Mouse (Mus musculus): ENCODE measurements around the gene Fam71f2.
A peak's percentile ranks its signal among the peaks of the same experiment; 100 is the strongest.

Gene Fam71f2

DNA sequence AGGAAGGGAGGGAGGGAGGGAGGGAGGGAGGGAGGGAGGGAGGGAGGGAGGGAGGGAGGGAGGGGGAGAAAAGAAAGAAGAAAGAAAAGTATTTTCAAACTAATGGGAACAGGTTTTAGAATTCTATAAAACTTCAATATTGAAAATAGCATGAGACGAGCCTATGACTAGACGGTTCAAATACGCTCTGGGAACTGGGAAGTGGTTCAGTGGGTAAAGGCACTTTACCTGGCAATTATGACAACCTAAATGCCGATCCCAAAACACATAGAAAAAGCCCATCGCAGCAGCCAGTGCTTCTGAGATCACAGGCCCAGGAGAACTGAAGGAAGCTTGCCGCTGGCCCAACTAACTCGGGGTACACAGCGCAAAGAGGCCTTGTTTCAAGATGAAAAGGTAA lies at the start of gene Fam71f2:
Fam71f2 (plus strand) TSS at position 301 of the 400 bp plus-strand sequence.
- DNase-seq (ENCODE audit: low spot score), result no peak

DNA sequence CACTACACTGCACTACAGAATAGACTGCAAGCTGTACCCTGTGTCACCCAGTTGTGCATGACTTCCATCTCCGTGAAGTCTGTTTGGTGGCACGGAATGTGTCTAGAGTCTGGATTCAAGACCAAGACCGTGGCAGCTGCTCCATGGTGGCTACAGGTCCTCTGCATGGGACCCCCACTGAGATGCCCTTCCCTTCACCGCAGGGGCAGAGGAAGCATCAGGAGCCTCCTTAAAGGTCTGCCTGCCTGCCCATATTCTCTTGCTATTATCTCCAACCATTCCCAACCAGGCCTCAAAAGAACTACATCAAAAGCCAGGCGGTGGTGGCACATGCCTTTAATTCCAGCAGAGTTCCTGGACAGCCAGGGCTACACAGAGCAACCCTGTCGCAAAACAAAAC lies 49.0 kb upstream of the Fam71f2 start:
- no peak for DNase-seq (ENCODE audit: low spot score)

DNA sequence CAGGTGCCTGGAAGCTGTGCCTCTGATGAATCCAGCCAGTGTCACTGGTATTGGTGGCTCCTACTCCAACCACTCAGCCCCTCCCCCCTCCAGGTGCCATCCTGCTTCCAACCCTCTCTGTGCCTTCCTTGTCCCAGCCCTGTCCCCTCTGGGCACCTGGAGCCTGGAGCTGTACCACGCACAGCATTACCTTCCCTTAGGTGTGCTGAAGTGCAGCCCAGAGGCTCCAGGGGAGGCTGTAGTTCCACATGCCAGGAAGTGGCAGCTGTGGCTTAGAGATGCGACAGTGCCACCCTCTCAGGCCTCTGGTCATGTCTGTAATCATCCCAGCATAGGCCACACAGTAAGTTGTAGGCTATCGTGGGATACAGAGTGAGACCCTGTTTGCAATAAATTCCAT lies 47.6 kb upstream of the Fam71f2 start:
- no peak for DNase-seq (ENCODE audit: low spot score)

DNA sequence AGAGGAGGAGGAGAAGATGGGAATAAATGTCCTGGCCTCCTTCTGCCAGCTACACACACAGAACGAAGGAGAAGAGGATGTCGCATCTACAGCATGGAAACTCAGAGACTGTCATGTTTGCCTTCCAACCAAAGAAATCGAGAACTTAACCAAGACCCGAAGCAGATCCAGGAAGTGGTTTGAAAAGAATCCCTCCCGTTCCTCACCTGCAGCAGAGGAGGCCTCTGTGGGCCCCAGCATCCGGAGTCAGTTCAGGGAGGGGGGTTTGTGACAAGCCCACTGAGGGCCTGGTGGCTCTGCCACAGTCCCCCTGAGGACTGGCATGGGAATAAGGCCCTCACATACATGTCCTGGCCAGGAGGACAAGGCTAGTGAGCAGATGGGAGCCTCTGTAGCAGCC lies 47.1 kb upstream of the Fam71f2 start:
- DNase-seq (ENCODE audit: low spot score), result no peak

DNA sequence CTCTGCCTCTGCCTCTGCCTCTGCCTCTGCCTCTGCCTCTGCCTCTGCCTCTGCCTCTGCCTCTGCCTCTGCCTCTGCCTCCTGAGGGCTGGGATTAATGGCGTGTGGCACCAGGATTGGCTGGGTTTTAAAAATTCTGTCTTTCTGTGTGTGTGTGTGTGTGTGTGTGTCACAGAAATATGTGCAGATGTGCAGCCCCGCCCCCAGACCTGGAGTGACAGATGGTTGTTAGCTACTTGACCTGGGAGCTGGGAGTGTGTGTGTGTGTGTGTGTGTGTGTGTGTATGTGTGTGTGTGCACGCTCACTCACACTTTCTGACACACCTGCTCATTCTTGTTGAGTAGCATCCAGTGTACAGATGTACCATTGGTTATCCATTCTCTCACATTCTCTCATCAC lies 45.7 kb upstream of the Fam71f2 start:
- no peak for DNase-seq (ENCODE audit: low spot score)

DNA sequence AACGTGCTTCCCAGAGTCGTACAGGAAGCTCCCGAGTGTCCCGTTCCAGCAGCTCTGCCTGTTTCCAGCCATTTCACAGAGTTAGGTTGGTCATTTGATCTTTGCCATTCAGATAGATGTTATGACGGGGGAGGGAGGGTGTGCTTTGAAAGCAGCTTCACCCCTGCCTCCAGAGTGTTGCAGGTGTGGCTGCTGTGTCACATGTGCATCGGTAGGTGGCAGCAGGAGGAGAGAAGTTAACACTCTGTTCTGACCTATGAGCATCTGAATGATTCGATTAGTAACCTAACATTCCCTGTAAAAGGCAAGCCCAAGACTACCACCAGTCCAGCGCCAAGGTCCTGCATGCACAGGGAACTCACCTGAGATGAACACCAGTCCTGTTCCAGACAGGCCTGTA lies 45.1 kb upstream of the Fam71f2 start:
- no peak for DNase-seq (ENCODE audit: low spot score)

DNA sequence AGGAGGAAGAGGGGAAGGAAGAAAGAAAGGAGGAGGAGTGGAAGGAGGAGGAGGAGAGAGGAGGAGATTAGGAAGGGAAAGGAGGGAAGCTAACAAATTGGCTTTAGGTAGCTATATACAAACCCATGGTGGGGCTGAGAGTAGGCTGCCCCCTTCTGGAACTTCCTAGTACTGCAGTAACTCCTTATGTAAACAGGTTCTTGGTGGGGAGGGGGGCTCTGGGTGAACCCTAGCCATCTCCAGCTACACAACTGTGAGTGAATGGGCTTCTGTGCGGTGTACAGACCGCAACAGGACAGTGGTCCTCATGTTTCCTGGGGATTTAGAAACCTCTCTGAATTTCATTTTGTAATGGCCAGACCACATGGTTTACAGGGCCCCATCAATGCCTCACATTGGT lies 38.6 kb upstream of the Fam71f2 start:
- DNase-seq (ENCODE audit: low spot score), result no peak

DNA sequence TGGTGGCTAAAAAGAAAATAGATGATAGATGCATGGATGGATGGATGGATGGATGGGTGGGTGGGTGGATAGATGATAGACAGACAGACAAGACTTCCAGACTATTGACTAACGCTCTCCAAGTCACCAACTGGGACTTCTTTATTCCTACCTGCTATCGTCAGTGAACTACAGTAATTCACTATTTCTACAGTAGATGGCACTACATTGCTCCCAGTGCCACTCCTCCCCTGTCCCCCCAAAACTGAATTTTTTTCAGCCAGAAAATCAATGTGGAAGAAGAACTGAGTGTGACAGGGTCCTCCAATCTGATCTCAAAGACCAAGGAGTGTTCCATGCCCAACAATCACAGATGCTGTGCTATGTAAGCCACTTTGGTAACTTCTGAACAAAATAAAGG lies 37.7 kb upstream of the Fam71f2 start:
- DNase-seq (ENCODE audit: low spot score), result no peak

DNA sequence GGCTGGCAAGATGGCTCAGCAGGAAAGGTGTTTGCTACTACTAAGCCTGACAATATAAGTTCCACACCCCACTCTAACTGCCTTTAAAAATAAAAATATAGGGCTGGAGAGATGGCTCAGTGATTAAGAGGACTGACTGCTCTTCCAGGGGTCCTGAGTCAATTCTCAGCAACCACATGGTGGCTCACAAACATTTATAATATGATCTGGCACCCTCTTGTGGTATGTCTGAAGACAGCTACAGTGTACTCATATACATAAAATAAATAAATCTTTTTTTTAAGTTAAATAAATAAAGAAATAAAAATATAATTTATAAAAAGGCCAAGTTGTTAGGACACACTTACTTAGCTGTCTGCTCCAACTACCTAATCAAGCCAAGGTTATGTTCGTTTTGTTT lies 37.1 kb upstream of the Fam71f2 start:
- DNase-seq (ENCODE audit: low spot score), result no peak

DNA sequence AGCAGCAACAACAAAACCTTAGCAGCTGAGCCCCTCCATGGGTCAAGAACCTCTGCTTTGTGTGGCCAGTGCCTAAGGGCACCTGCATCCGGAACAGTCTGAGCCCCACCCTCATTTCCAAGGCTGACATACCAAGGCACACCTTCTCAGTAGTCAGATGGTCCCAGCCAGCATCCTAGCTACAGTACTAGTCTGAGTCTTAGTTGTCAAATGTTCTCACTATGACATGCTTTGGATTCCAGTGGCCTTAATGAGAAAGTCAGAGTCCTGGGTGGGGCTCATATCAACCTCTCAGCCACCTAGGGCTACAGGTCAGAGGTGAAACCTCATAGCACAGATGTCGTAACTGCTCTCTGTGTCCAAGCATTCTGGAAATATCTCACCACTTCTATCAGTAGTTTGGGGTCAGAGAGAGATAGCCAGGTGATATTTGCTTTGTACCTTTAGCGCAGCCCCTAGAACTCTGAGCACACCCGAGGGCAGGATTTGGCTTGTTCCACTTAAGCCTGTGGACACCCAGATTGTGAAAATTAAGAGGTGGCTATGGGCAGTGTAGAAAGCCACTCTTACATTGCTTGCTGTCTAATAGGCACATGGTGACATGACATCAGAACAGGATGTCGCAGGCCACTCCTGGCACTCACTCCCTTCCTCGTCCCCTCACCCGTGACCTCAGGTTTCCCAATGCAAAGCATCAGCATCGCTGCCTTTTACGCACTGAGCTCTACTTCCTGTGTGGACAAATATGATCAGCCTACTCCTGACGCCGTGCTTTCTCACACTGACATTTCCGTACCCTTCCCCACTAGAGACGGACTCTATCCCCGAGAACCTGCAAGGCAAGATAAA lies 33.9 kb upstream of the Fam71f2 start:
- DNase-seq (ENCODE audit: low spot score), result no peak

DNA sequence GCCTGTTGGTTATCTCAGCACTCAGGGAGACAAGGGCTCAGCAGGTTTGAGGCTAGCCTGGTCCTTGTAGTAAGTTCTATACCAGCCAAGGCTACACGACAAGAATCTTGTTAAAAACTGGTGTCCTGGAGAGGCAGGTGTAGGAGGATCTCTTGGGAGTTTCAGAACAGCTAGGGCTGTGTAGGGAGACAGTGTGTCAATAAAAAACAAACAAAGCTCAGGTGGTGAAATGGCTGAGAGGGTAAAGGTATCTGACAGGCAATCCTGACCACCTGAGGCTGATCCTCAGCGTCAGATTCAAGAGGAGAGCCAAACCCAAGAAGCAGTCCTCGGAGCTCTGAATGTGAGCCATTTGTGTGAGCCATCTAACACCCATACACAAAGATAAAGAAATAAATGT lies 33.2 kb upstream of the Fam71f2 start:
- DNase-seq (ENCODE audit: low spot score), result no peak

DNA sequence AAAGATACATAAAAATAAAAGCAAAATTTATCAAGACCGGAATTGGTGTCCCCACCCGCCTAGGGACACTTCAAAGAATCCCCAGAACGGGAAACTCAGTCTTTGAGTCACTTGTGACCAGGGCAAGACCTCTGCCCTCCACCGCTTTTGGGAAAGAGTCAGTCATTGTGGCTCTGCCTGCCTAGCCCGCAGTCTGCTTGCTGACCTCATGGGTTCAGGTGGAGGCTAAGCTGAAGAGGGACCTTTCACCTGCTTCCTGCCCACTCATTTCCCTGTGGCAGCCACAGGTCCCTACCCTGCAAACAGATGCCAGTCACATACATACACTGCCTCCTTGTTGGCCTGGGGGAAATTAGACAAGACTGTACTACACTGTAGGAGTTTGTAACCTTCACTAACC lies 32.8 kb upstream of the Fam71f2 start:
- no peak for DNase-seq (ENCODE audit: low spot score)

DNA sequence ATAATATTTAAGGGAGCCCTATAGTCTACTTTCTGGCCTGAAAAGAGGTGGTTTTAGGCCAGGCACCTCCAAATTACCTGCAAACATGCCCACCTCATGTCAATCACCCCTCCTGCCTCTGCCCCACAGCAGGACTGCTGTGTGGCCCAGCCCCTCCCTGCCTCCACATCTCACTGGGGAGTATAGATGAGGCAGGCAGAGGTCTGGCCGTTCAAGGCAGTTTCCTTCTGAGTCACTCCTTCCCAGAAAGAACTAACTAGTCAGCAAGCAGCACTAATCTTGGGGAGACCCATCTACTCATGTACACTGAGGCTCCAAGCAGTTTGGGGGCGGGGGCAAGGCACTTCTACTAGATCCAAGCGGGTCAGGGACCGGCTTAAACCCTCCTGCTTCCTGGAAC lies 32.3 kb upstream of the Fam71f2 start:
- DNase-seq (ENCODE audit: low spot score), result no peak

DNA sequence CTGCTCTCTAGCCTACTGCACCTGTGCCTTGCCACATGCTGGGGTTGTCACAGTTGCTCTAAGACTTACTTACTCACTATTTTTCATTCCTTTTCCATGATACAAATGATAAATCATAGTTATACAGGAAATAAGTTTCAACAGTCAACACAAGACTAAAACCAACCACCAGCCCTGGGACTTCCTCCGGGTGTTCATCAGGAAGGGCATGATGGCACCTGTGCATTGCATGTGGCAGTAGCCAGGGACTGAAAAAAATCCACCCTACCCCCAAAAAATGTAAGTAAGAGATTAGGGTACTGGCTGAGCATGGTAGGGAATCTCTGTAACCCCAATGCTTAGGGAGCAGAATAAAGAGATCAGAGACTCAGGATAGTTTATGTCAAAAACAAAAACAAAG lies 20.0 kb upstream of the Fam71f2 start:
- no peak for DNase-seq (ENCODE audit: low spot score)

DNA sequence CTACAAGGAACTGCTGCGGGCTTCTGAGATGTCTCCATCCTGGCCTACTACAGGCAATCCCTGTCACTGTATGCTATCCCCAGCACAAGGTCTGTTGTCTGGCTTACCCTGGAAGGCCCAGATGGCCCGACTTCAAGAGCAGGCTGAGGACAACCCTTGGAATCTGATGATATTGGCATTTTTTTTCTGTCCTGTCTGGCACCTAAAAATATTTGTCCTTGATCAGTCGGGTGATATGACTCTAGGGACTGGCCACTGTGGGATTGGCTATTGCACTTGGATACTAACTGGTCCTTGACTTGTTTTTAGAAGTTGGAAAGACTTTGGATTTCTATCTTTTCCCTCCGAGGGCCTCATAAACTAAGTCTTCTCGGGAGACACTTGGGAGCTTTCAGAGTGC lies 17.6 kb upstream of the Fam71f2 start:
- DNase-seq (ENCODE audit: low spot score), result no peak

DNA sequence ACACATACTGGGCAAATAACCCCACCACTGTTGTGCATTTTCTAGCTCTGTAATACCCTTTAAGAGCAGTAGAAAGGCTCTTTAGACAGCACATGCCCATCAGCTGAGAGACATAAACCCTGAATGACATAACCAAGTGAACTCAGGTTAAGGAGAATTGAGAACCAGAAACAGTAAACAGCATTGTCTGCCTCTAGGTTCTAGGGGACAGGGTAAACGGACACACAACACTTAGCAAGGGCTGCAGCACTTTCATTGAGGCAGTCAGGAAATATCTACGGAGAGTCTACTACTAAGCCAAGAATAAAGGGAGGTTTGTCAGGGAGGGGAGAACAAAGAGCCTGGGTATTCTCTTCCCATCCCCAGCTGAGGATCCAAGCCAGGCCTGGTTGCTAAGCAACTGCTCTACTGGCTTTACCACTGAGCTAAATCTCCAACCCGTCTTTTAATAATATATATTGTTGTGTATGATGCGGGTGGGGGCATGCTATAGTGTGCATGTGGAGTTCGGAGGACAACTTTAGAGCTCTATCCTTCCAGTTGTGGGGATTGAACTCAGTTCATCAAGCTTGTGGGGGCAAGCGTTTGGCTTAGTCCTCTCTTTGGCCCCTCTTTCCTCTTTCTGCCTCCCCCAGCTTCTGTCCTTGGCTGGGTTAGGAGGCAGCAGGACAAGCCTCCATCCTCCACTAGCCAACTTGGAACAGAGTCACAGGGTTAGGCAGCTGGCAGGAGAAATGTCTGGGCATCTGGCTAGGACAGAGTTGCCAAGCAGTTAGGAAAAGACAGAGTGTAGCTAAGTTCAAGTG lies 15.5 kb upstream of the Fam71f2 start:
- DNase-seq (ENCODE audit: low spot score), result no peak

DNA sequence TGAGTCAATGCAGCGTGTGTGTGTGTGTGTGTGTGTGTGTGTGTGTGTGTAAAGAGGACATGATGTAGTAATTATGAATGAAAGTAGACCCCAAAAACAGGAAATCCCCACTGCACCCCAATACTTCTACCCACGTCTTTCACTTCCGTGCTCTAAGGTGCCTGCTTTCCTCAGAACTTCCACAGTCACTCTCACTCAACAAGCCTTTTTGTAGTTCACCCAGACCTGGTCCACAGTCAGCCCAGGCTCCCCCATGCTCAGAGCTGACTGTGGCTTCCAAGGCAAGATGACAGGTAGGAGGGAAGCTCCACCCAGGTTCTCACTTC lies 15.0 kb upstream of the Fam71f2 start:
- no peak for DNase-seq (ENCODE audit: low spot score)

DNA sequence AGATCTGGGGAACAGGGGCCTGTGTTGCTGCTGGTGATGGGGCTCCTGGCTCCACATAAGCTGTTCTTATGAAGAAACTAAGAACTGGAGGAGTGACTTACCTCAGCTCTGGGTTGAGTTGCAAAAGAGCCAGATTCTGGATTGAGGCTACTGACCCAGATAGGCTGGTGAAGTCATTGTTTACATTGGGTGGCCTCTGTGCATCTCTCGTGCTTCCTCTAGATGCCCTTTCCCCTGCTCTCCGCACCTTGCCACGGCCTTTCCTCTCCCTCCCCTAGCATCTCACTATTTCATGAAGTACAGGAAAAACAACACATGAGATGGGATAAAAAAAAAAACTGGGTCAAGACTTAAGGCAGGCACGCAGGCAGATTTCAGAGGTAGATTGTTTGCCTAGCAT lies 12.5 kb upstream of the Fam71f2 start:
- no peak for DNase-seq (ENCODE audit: low spot score)

DNA sequence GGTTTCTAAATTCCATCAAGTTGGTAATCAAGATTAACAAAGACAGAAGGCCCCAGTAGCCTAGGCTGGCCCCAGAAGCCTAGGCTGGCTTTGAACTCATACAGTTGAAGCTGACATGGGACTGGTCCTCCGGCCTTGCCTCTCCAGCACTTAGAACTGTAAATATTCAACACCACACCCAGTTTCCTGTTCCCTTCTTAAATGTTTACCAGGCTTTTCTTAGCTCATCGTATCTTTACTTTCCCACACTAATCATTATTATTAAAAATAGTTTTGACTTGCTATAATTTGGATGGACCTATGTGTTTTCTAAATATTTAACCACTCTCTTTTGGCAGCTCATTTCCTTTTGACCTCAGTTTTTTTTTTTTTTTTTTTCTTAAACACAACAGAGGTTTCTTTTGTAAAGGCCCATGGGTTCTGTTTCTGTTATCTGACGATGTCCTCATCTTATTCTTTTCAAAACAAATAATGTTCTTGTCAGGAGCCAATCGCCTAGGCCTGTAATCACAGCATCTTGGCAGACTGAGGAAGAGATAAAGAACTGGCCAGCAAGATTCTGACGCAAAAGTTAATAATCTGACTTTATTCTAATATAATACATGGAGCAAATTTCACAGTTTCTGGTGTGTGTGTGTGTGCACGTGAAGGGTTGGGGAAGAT lies 10.3 kb upstream of the Fam71f2 start:
- DNase-seq (ENCODE audit: low spot score), result no peak

DNA sequence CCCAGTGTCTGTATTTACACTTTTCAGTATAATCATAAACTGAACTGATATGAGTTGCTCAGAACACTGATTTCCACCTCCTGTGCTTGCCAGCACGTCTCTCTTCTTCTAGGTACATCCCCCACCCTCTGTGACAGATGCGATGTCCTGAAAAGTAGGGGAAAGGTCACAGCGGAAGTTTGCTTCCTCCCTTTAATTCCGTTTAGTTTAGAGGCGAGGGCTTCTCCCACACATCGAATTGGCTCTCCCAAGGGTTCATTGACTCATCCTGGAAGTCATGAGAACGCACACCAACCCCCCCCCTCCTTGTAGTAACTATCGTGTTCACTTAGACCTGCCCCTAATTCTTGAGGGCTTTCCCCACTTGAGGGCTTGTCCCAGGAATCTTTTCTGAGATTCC lies 8.4 kb upstream of the Fam71f2 start:
- DNase-seq (ENCODE audit: low spot score), result no peak

DNA sequence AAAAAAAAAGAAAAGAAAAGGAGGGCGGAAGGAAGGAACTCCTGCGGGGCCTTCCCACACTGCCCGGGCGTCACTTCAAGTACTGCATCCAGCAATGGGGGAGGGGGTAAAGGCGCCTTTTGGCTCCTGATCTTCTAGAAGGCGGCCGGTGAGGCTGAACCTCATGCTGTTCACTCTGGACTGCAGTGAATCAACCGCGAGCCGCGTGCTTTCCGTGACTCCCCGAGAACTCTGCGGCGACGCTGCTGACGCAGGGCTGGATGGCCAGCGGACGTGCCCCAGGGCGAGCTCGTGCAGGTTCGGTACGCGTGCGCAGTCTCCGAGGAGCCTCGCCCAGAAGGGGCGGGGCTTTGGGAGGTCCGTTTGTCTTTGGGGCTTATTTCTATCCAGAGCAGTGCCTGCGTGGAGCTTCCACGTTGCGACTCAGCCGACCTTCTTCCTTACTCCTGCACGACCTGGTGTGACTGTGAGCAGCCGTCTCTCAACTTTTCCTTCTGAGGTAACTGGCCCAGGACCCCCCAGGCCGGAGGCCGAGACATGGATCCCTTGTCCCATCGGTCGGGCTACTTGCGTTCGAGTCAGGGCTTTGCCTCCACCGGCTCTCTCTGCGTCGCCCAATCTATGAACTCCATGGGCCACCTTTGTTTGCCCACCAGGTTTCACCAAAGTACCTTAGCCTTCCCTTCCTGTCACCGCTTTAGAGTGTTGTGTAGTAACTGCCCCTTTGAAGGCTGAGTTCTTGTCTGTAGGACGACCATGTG lies 6.9 kb upstream of the Fam71f2 start, which contains the start of gene Hilpda:
Hilpda (plus strand) TSS at position 177 of the 761 bp plus-strand sequence.
- peak; percentile 70 for DNase-seq (ENCODE audit: low spot score)

DNA sequence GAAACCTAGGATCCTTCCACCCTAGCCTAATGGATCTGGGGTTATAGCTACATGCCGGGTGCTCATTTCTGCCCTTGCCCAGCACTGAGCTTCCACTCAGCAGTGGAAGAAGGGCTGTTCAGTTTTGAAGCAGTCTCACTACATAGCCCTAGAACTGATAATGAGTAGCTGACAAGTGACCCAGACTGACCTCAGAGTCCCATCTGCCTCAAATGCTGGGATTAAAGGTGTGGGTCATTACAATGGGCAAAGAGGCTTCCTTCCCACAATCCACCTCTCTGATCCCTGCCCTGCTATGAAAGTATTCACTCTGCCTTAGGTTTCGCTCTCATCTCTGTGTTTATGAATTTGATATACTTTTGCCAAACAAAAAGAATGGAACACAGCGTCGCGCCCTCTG lies 2.6 kb upstream of the Fam71f2 start:
- no peak for DNase-seq (ENCODE audit: low spot score)

Measured in urinary bladder, postnatal 10 days (tissue).